Mouse (Mus musculus) myocyte (in vitro differentiated cells): ENCODE results near the gene Prpf31. TPM values are rescaled to one million over a fixed set of nuclear protein-coding genes. Genes with fewer than 3 reads are reported as not detected.
"Not testable (repeated sequence)": the region's sequence is repeated elsewhere in the genome, so short reads cannot be mapped to it uniquely, and the experiment has no call there.

ENCODE experiments used
- H3K27me3 ChIP-seq: one replicate; pipeline ENCODE4 v1.6.1; 2011; ENCODE audit not compliant: control insufficient read depth, insufficient read depth, insufficient read length
- H3K36me3 ChIP-seq: one replicate; pipeline ENCODE4 v1.6.1; 2011; ENCODE audit not compliant: control insufficient read depth, insufficient read depth
- H3K4me2 ChIP-seq: one replicate; pipeline ENCODE4 v1.6.1; 2011; ENCODE audit warnings: low read depth, control low read depth
- H3K4me3 ChIP-seq: one replicate; pipeline ENCODE4 v1.5.1; 2011; ENCODE audit warnings: mild to moderate bottlenecking, control low read depth, moderate library complexity
- H3K79me2 ChIP-seq: one replicate; pipeline ENCODE4 v1.6.1; 2011; ENCODE audit not compliant: control insufficient read depth, insufficient read depth
- H3ac ChIP-seq: one replicate; pipeline ENCODE4 v1.6.1; 2011; ENCODE audit not compliant: control insufficient read depth, insufficient read length
- CEBPB ChIP-seq: IDR thresholded peaks from 2 replicates; pipeline ENCODE4 v1.6.1; 2011; ENCODE audit warnings: mild to moderate bottlenecking, moderate library complexity; ENCODE audit not compliant: poor library complexity, insufficient read depth, severe bottlenecking
- E2F4 ChIP-seq: IDR thresholded peaks from one replicate; pipeline ENCODE4 v1.6.1; 2011; ENCODE audit warnings: mild to moderate bottlenecking, control low read depth, moderate library complexity; ENCODE audit not compliant: insufficient read depth
- MAX ChIP-seq: IDR thresholded peaks from one replicate; pipeline ENCODE4 v1.6.1; 2011; ENCODE audit warnings: low read depth, mild to moderate bottlenecking, control low read depth
- MYOD1 ChIP-seq, 3 experiments: IDR thresholded peaks; one replicate each; pipeline ENCODE4 v1.6.1; 2011; ENCODE audit warnings: control low read depth in 2 of 3, low read depth in 2 of 3, mild to moderate bottlenecking in 2 of 3, moderate library complexity in 1 of 3; ENCODE audit not compliant: insufficient read length in 2 of 3, control insufficient read depth in 1 of 3
- MYOG ChIP-seq, 3 experiments: IDR thresholded peaks; one replicate each; pipeline ENCODE4 v1.6.1; 2011; ENCODE audit warnings: control low read depth in 2 of 3, low read depth in 2 of 3, mild to moderate bottlenecking in 2 of 3; ENCODE audit not compliant: insufficient read length in 2 of 3, control insufficient read depth in 1 of 3, insufficient read depth in 1 of 3
- POLR2A ChIP-seq: IDR thresholded peaks from one replicate; pipeline ENCODE4 v1.6.1; 2011; ENCODE audit warnings: low read depth, mild to moderate bottlenecking, control low read depth, moderate library complexity; ENCODE audit not compliant: insufficient read length
- POLR2AphosphoS2 ChIP-seq: IDR thresholded peaks from one replicate; pipeline ENCODE4 v1.6.1; 2011; ENCODE audit warnings: low read depth, control low read depth; ENCODE audit not compliant: insufficient read length
- REST ChIP-seq: IDR thresholded peaks from one replicate; pipeline ENCODE4 v1.6.1; 2011; ENCODE audit warnings: mild to moderate bottlenecking, control low read depth, moderate library complexity; ENCODE audit not compliant: insufficient read depth, insufficient read length
- SRF ChIP-seq: IDR thresholded peaks from one replicate; pipeline ENCODE4 v1.6.1; 2011; ENCODE audit warnings: low read depth; ENCODE audit not compliant: control insufficient read depth, insufficient read length
- TCF12 ChIP-seq: IDR thresholded peaks from one replicate; pipeline ENCODE4 v1.6.1; 2011; ENCODE audit warnings: mild to moderate bottlenecking, control low read depth; ENCODE audit not compliant: poor library complexity, insufficient read depth, severe bottlenecking
- TCF3 ChIP-seq: IDR thresholded peaks from one replicate; pipeline ENCODE4 v1.6.1; 2011; ENCODE audit warnings: low read depth, control low read depth; ENCODE audit not compliant: insufficient read length
- USF1 ChIP-seq: IDR thresholded peaks from one replicate; pipeline ENCODE4 v1.6.1; 2011; ENCODE audit warnings: low read depth, mild to moderate bottlenecking, control low read depth, moderate library complexity
- polyA plus RNA-seq: library from polyadenylated mRNA; unstranded; fragments of >200 nt; fragmentation: generic; extraction: Trizol; gene quantifications from one replicate; pipeline ENCODE4 v1.2.1, GENCODE M21; 2012; ENCODE audit warnings: missing spikeins

The Prpf31 gene
- polyA plus RNA-seq, 1 experiment: 54.8 TPM

DNA sequence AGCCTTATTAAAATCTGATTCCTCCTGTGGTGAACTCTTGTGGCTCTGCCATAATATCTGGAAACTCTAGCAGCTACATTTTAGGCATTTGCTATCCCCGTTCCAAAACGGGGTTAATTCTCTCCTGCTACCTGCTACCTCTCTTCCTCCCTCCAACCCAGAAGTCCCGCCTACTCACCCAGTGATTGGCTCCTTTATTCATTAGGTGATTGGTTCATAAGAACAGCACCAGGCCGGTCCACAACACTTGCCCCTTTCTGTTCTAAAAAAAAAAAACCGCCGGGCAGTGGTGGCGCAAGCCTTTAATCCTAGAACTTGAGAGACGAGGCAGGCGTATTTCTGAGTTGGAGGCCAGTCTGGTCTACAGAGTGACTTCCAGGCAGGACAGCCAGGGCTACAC lies 34.6 kb upstream of the Prpf31 start:
- Histone ChIP-seq H3K36me3 (no peaks in the 10 kb centered on the region), H3K4me2 (no peak overlapping the region), H3K79me2 (no peaks in the 10 kb centered on the region), H3K4me3 (no peak overlapping the region), H3ac (no peak overlapping the region), H3K27me3 (no peaks in the 10 kb centered on the region)
- TF ChIP-seq POLR2A: no peak
- TF ChIP-seq E2F4: no peak
- TF ChIP-seq TCF12: no peak
- TF ChIP-seq MYOD1 (IDR thresholded peaks at IDR 0.05; ENCODE audit: control insufficient read depth in 1 of 3, insufficient read length in 2 of 3, low read depth in 2 of 3): no peak
- no peak for TF ChIP-seq POLR2AphosphoS2
- TF ChIP-seq REST: no peak
- no peak for TF ChIP-seq MAX
- TF ChIP-seq TCF3: no peak
- no peak for TF ChIP-seq SRF
- no peak for TF ChIP-seq CEBPB

DNA sequence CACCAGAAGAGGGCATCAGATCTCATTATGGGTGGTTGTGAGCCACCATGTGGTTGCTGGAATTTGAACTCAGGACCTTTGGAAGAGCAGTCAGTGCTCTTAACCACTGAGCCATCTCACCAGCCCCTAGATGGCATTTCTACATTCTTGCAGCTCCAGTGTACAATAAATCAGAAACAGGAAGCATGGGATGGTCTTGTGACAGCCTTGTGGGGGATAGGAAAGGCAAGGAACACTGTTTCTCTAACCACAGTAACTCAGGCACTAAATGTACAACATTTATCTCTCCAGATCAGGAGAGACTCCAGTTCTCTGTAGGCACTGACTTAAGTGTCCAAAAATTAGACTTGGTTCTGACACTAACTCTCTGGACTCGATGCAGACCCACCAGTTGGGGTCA lies 32.0 kb upstream of the Prpf31 start:
- not testable (repeated sequence) for H3K79me2 ChIP-seq, H3K4me3 ChIP-seq, H3K27me3 ChIP-seq, H3K36me3 ChIP-seq, H3K4me2 ChIP-seq, H3ac ChIP-seq

DNA sequence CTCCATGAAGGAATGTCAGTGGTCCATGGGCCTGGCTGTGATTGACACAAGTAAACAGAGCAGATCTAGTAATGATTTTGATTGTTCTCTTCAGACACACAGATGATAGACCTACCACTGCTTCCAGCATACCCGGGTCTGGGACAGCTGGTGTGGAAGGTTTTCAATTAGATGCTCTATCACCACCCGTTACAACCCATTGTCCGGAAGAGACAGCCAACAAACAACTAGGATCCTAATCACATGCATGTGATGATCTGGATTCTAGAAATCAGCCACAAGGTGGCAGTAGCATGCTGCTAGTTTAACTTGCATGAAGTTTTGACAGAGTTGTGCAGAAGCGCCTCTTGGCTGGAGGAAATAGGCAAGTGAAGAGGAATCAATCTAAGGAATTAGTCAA lies 28.7 kb upstream of the Prpf31 start:
- no peak overlapping the region for H3ac ChIP-seq
- H3K36me3 ChIP-seq: no peaks in the 10 kb centered on the region
- H3K27me3 ChIP-seq: peaks cover 4% of the 10 kb centered on the region
- H3K4me2 ChIP-seq: no peak overlapping the region
- H3K4me3 ChIP-seq: no peak overlapping the region
- TF ChIP-seq MYOD1 (IDR thresholded peaks at IDR 0.05; ENCODE audit: control insufficient read depth in 1 of 3, insufficient read length in 2 of 3, low read depth in 2 of 3) (no peak), TCF3 (no peak), POLR2AphosphoS2 (no peak), E2F4 (no peak), POLR2A (no peak), MYOG (IDR thresholded peaks at IDR 0.05; ENCODE audit: control insufficient read depth in 1 of 3, insufficient read depth in 1 of 3, insufficient read length in 2 of 3, low read depth in 2 of 3) (no peak), USF1 (no peak), CEBPB (no peak), MAX (no peak), SRF (no peak), REST (no peak), TCF12 (no peak)
- no peaks in the 10 kb centered on the region for H3K79me2 ChIP-seq

DNA sequence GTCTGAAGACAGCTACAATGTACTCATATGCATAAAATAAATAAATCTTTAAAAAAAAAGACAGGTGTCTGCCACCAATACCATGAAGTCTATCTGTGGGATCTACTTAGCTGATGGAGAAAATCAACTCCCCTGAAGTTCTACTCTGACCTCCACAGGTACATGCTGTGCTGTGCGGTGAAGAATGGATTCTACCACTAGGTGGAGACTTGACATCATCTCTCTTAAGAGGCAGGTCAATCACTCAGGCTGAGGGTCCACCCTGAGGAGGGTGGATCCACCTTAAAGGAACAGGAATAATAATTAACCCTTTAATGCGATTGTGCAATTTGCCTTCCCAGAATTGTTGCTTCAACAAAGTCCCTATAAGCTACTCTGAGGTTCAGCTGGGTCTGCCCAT lies 23.0 kb upstream of the Prpf31 start:
- TF ChIP-seq POLR2AphosphoS2: no peak
- TF ChIP-seq MAX: no peak
- TF ChIP-seq MYOD1 (IDR thresholded peaks at IDR 0.05; ENCODE audit: control insufficient read depth in 1 of 3, insufficient read length in 2 of 3, low read depth in 2 of 3): no peak
- TF ChIP-seq USF1: no peak
- no peak for TF ChIP-seq REST
- TF ChIP-seq POLR2A: no peak
- TF ChIP-seq CEBPB: no peak
- TF ChIP-seq MYOG (IDR thresholded peaks at IDR 0.05; ENCODE audit: control insufficient read depth in 1 of 3, insufficient read depth in 1 of 3, insufficient read length in 2 of 3, low read depth in 2 of 3): no peak
- TF ChIP-seq TCF3: no peak
- TF ChIP-seq SRF: no peak
- TF ChIP-seq E2F4: no peak
- H3K27me3 ChIP-seq: peaks cover 16% of the 10 kb centered on the region
- no peak overlapping the region for H3K4me2 ChIP-seq
- H3K79me2 ChIP-seq: no peaks in the 10 kb centered on the region
- no peak overlapping the region for H3ac ChIP-seq
- no peaks in the 10 kb centered on the region for H3K36me3 ChIP-seq
- no peak overlapping the region for H3K4me3 ChIP-seq

DNA sequence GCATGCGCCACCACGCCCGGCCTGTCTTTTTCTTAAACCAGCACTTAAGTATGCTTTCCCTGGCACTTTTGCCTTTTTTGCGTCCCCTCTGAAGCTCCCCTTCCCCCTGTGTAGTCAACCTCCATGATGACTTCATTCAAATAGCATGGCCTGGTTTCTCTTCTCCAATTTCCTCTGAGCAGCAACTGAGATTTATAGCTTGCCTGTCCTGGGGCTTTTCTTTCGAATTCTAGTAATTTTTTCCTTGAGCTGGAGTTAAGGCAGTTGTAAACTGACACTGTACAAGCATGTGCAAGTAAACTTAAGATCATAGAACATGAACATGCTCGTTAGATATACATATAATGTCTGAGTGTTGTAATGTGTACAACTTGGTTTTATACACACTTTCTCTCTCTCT lies 22.4 kb upstream of the Prpf31 start:
- Histone ChIP-seq H3K36me3 (no peaks in the 10 kb centered on the region), H3ac (no peak overlapping the region), H3K79me2 (no peaks in the 10 kb centered on the region), H3K4me2 (no peak overlapping the region), H3K27me3 (peaks cover 16% of the 10 kb centered on the region), H3K4me3 (no peak overlapping the region)
- no peak for TF ChIP-seq USF1
- TF ChIP-seq TCF3: no peak
- no peak for TF ChIP-seq POLR2AphosphoS2
- TF ChIP-seq TCF12: no peak

DNA sequence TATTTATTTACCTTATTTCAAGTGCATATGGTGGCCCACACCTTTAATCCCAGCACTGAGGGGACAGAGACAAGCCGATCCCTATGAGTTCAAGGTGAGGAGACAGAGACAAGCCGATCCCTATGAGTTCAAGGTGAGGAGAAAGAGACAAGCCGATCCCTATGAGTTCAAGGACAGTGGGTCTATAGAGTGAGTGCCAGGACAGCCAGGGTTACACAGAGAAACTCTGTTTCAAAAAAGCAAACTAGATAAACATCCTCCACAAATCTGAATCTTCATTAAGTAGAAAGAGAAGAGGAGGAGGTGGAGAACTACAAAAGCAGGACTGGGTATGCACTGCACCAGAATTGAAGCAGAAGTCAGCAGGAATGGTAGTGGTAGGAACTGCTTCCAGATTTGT lies 21.1 kb upstream of the Prpf31 start:
- H3K27me3 ChIP-seq: peaks cover 21% of the 10 kb centered on the region
- no peak overlapping the region for H3K4me2 ChIP-seq
- H3K4me3 ChIP-seq: no peak overlapping the region
- H3ac ChIP-seq: no peak overlapping the region
- no peak for TF ChIP-seq TCF3
- no peak for TF ChIP-seq SRF
- H3K79me2 ChIP-seq: no peaks in the 10 kb centered on the region
- no peaks in the 10 kb centered on the region for H3K36me3 ChIP-seq
